Mouse (Mus musculus): Measurements from ENCODE around the gene Syne2.

- TF ChIP-seq POLR2A (IDR thresholded peaks at IDR 0.05; ENCODE audit: borderline replicate concordance, low read depth, low read length) (no peak), CTCF (IDR thresholded peaks at IDR 0.05; ENCODE audit: low read depth, low read length) (no peak)
These were observed 109.7 kb downstream of the Syne2 start for GRCm38 (mm10) chr12:75927596-75927995.
